Mouse (Mus musculus) lung, adult 18-20 months (tissue): ENCODE data around the gene Olfm2.
"Not testable (repeated sequence)": the region's sequence is repeated elsewhere in the genome, so short reads cannot be mapped to it uniquely, and the experiment has no call there.

Experiments used
- DNase-seq, 2 experiments: peaks; one replicate each; pipeline ENCODE4 v3.0.0; 2022; ENCODE audit warnings: mixed read lengths in 2 of 2

Gene Olfm2

GRCm38 (mm10) chr9:20651602-20652259 lies 94.4 kb downstream of the Olfm2 start, which contains the start of gene Pin1:
Pin1 (plus strand) TSS chr9:20652095.
- DNase-seq = peak; percentile 99

GRCm38 (mm10) chr9:20645121-20645520 lies 101.0 kb downstream of the Olfm2 start:
- DNase-seq = no peak

- DNase-seq = peak; percentile 79 to 82
Observed at GRCm38 (mm10) chr9:20644360-20645081, 101.6 kb downstream of the Olfm2 start, which contains the start of gene Fbxl12. Fbxl12 (minus strand) TSS chr9:20644767.

GRCm38 (mm10) chr9:20643781-20644180 lies 102.4 kb downstream of the Olfm2 start:
- no peak for DNase-seq

- peak; percentile 90 to 93 for DNase-seq
Observed at GRCm38 (mm10) chr9:20642896-20643466, 103.2 kb downstream of the Olfm2 start.

GRCm38 (mm10) chr9:20642101-20642895 lies 103.9 kb downstream of the Olfm2 start, which contains the start of gene Ubl5:
Ubl5 (plus strand) TSS chr9:20642878.
- peak; percentile 47 to 63 for DNase-seq

GRCm38 (mm10) chr9:20641501-20641900 lies 104.6 kb downstream of the Olfm2 start:
- no peak for DNase-seq

- no peak for DNase-seq
Observed at GRCm38 (mm10) chr9:20639486-20639885, 106.7 kb downstream of the Olfm2 start.

GRCm38 (mm10) chr9:20638552-20638951 lies 107.6 kb downstream of the Olfm2 start:
- no peak for DNase-seq

- no peak for DNase-seq
Observed at GRCm38 (mm10) chr9:20636790-20637189, 109.4 kb downstream of the Olfm2 start.

- no peak for DNase-seq
Observed at GRCm38 (mm10) chr9:20636256-20636655, 109.9 kb downstream of the Olfm2 start.

- not testable (repeated sequence) for DNase-seq
Observed at GRCm38 (mm10) chr9:20635676-20636075, 110.5 kb downstream of the Olfm2 start.

- no peak for DNase-seq
Observed at GRCm38 (mm10) chr9:20631332-20631731, 114.8 kb downstream of the Olfm2 start.
